Mouse (Mus musculus) heart, embryonic 13.5 days (tissue): ENCODE results near the gene Gm5129. TPM values are rescaled to one million over a fixed set of nuclear protein-coding genes. Genes with fewer than 3 reads are reported as not detected.

Source experiments
- polyA plus RNA-seq: library from polyadenylated mRNA; unstranded; fragments of >200 nt; fragmentation: Nextera tagmentation; extraction: Ambion mirVana; gene quantifications from 2 replicates; pipeline ENCODE4 v1.2.1, GENCODE M21; 2015

The Gm5129 gene
- polyA plus RNA-seq, 1 experiment from 2014 or later, result not detected

Other genes starting within 250 kb of the Gm5129 start
- 12.3 and 17.1 TPM in 2 replicates for gene Ube3c, start 166.7 kb downstream of the Gm5129 start, polyA plus RNA-seq
- gene Dnajb6, start 248 bp downstream of the Gm5129 start, polyA plus RNA-seq, result 86.4 and 90.0 TPM in 2 replicates